Mouse (Mus musculus) small intestine, adult 2 months (tissue): ENCODE measurements around the gene Pkp4.
"Not testable (repeated sequence)": the region's sequence is repeated elsewhere in the genome, so short reads cannot be mapped to it uniquely, and the experiment has no call there.

ENCODE experiments used
- CTCF ChIP-seq: fragments of 200-500 bp; IDR thresholded peaks from 2 replicates; pipeline ENCODE4 v1.5.1; 2012; ENCODE audit warnings: low read depth, mild to moderate bottlenecking, control low read depth, inconsistent platforms, low read length, moderate library complexity, mixed read lengths; ENCODE audit not compliant: insufficient replicate concordance, insufficient read length; ENCODE audit errors: extremely low read depth
- POLR2A ChIP-seq: fragments of 200-500 bp; IDR thresholded peaks from 2 replicates; pipeline ENCODE4 v1.6.1; 2012; ENCODE audit warnings: low read depth, mild to moderate bottlenecking, control low read depth, inconsistent platforms, low read length, moderate library complexity

DNA sequence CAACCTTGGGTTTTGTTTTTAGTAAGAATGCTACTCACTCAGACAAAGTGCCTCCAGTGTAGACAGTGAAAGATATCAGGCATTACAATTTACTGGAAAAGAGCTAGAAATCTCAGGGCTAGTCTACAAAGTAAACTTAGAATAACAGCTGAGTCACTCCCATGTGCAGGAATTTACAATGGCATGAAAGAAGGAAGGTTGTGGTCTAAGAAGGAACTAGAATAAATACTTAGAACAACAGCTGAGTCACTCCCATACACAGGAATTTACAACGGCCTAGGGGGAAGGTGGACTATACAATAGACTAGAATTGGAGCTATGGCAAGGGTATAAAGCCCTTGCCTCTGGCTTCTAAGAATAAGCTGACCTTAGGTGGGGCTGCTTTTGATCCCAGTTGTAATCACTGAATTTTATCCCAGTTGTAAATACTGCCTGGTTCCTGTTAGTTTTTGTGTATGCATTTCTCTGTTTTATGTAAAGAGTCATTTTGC lies 234.6 kb downstream of the Pkp4 start:
- not testable (repeated sequence) for TF ChIP-seq POLR2A, CTCF
